Mouse (Mus musculus): ENCODE data around the gene Depdc5. TPM values are rescaled to one million over a fixed set of nuclear protein-coding genes. Genes with fewer than 3 reads are reported as not detected.
A peak's percentile ranks its signal among the peaks of the same experiment; 100 is the strongest.
"Not testable (repeated sequence)": the region's sequence is repeated elsewhere in the genome, so short reads cannot be mapped to it uniquely, and the experiment has no call there.

Gene Depdc5
- polyA plus RNA-seq, 1 experiment from 2014 or later: 3.0 TPM

DNA sequence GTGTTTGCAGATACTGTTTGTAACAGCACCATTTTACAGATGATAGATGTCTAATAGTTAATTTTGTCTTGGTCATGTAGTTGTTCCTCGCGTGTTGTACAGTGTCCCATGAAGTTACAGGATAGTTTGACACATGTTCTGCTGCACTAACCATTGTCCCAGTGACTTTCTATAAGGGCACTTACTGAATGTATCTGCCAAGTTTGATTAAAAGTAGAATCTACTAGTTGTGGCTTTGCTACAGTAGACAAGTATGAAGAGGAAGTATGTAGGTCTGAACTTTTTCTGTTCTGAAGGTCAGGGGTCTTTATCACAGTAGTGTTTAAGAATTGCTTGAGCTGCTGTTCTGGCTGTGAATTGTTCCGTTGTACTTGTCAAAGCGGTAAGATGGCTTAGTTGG is 159.8 kb downstream of the Depdc5 start:
- TF ChIP-seq CTCF (IDR thresholded peaks at IDR 0.05; ENCODE audit: low read depth) (no peak), EP300 (IDR thresholded peaks at IDR 0.05; ENCODE audit: low read depth) (no peak)
- H3K36me3 ChIP-seq (replicated peaks; ENCODE audit: insufficient read depth, low read length): peaks cover 44% of the 10 kb centered on the region
- WGBS (ENCODE audit: insufficient replicate concordance): 87% methylated on average over 4 of the region's 4 CpGs
- H3K4me2 ChIP-seq (ENCODE audit: low read depth, low read length): 0 out of 2 replicates have a peak overlapping the region, but pooled peaks have one; percentile 15
- ATAC-seq (no peak), DNase-seq (no peak)
- no peaks in the 10 kb centered on the region for H3K9me3 ChIP-seq (ENCODE audit: low read length)
- no peak overlapping the region for H3K9ac ChIP-seq (replicated peaks)
- H3K27me3 ChIP-seq (ENCODE audit: insufficient read depth, low read length): no peaks in the 10 kb centered on the region
- H3K4me1 ChIP-seq (ENCODE audit: insufficient read depth): peaks cover 35% of the 10 kb centered on the region
- no peak overlapping the region for H3K4me3 ChIP-seq (ENCODE audit: low read depth, low read length)
- H3K27ac ChIP-seq (ENCODE audit: low read depth): no peak overlapping the region

GRCm38 (mm10) chr5:33024474-33024873 is 161.0 kb downstream of the Depdc5 start:
- Histone ChIP-seq H3K4me3 (ENCODE audit: low read depth, low read length) (no peak overlapping the region), H3K9me3 (ENCODE audit: low read length) (no peaks in the 10 kb centered on the region), H3K27ac (ENCODE audit: low read depth) (no peak overlapping the region), H3K4me2 (ENCODE audit: low read depth, low read length) (no peak overlapping the region), H3K4me1 (ENCODE audit: insufficient read depth) (peaks cover 35% of the 10 kb centered on the region), H3K36me3 (replicated peaks; ENCODE audit: insufficient read depth, low read length) (peaks cover 46% of the 10 kb centered on the region), H3K27me3 (ENCODE audit: insufficient read depth, low read length) (no peaks in the 10 kb centered on the region), H3K9ac (replicated peaks) (no peak overlapping the region)
- no peak for DNase-seq
- TF ChIP-seq EP300 (IDR thresholded peaks at IDR 0.05; ENCODE audit: low read depth) (no peak), CTCF (IDR thresholded peaks at IDR 0.05; ENCODE audit: low read depth) (no peak)
- peak; percentile 74 for ATAC-seq
- WGBS (ENCODE audit: insufficient replicate concordance): 25% methylated on average over 5 of the region's 5 CpGs

DNA sequence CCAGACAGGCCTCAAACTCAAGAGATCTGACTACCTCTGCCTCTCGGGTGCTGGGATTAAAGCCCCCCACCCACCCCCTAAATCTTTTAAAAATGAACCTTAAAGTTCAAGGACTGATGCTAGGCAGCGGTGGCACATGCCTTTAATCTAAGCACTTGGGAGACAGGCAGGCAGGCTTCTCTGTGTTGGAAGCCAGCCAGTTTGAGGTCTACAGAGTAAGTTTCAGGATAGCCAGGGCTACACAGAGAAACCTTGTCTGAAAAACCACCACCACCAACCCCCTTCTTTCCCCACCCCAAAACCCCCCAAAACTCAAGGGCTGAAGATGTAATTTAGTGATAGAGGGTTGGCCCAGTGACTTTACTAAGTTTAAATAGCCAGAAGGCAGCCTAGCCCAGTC is 165.2 kb downstream of the Depdc5 start:
- H3K4me2 ChIP-seq (ENCODE audit: low read depth, low read length): no peak overlapping the region
- ATAC-seq (no peak), DNase-seq (no peak)
- no peaks in the 10 kb centered on the region for H3K9me3 ChIP-seq (ENCODE audit: low read length)
- no peak overlapping the region for H3K4me3 ChIP-seq (ENCODE audit: low read depth, low read length)
- H3K4me1 ChIP-seq (ENCODE audit: insufficient read depth): peaks cover 18% of the 10 kb centered on the region
- H3K36me3 ChIP-seq (replicated peaks; ENCODE audit: insufficient read depth, low read length): peaks cover 28% of the 10 kb centered on the region
- no peaks in the 10 kb centered on the region for H3K27me3 ChIP-seq (ENCODE audit: insufficient read depth, low read length)
- H3K27ac ChIP-seq (ENCODE audit: low read depth): no peak overlapping the region
- no peak overlapping the region for H3K9ac ChIP-seq (replicated peaks)
- 68% methylated on average over 2 of the region's 2 CpGs for WGBS (ENCODE audit: insufficient replicate concordance)
- TF ChIP-seq EP300 (IDR thresholded peaks at IDR 0.05; ENCODE audit: low read depth) (no peak), CTCF (IDR thresholded peaks at IDR 0.05; ENCODE audit: low read depth) (no peak)

DNA sequence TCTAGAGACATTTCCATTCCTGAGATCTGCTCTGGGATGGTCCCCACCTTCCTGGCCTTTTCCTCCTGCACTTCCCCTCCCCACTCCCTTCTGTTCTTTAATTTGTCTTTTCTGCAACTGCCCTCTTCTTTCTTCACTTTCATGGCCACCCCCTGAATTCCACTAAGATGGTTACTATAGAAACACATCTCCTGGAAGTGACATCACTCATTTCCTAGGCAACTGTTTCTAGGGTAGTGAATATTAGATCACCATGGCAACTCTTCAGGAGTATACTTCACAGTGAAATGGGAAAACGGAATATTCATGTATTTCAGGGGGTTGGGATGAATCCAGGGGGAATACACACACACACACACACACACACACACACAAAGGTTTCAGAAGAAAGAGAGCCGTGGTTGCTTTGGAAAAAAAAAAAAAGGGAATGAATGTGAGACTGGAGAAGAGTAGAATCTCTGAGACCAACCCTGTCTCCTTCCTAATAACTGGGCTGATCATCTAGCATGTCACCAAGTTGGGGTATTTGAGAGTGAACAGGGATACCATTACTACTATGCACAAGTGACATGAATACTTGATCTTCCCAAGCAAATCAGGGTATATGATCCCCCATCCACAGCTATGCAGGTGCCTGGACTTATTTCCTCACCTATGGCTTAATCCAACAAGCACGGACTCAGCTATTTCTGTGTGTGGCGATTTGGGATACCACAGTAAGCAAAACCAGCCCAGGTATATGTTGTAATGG is 167.1 kb downstream of the Depdc5 start:
- H3K9me3 ChIP-seq (ENCODE audit: low read length): no peaks in the 10 kb centered on the region
- H3K9ac ChIP-seq (replicated peaks): no peak overlapping the region
- 66% methylated on average over 4 of the region's 4 CpGs for WGBS (ENCODE audit: insufficient replicate concordance)
- TF ChIP-seq EP300 (IDR thresholded peaks at IDR 0.05; ENCODE audit: low read depth): no peak
- no peak for TF ChIP-seq CTCF (IDR thresholded peaks at IDR 0.05; ENCODE audit: low read depth)
- H3K4me3 ChIP-seq (ENCODE audit: low read depth, low read length): no peak overlapping the region
- no peaks in the 10 kb centered on the region for H3K27me3 ChIP-seq (ENCODE audit: insufficient read depth, low read length)
- DNase-seq (no peak), ATAC-seq (no peak)
- H3K36me3 ChIP-seq (replicated peaks; ENCODE audit: insufficient read depth, low read length): peaks cover 14% of the 10 kb centered on the region
- H3K27ac ChIP-seq (ENCODE audit: low read depth): no peak overlapping the region
- no peak overlapping the region for H3K4me2 ChIP-seq (ENCODE audit: low read depth, low read length)
- H3K4me1 ChIP-seq (ENCODE audit: insufficient read depth): 0 out of 2 replicates have a peak, but pooled peaks cover 8% of the 10 kb centered on the region

DNA sequence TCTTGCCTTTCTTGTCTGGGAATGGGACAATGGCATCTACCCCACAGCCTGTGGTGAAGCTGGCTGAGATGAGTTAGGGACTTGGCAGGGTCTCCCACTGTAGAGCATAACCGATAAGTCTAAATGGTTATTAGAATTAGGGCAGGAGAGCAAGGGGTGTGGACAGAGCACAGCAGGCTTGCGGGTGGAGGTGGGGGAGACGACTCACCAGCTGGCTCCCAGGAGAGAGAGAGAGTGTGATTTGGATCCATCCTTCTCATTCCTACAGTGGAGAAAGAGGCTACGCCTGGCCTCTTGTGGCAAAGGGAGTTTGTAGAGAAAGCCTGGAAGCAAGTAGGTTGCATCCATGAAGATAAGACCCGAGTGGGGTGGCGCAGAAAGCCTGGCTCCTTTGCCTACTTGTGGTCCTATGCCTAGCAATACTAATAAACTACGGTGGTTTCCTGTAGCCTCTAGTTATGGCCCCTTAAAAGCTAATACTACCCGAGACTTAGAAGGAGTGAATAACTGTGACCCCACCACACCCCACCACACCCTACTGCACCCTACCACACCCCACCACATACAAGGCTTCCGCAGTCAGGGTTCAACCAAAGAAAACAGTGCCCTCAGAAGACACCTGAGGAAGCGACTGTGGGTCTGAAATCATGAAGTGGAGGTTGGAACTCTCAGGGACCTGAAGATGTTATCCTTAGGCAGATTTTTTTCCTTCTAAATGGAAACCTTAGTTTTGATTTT is 168.7 kb downstream of the Depdc5 start:
- Histone ChIP-seq H3K36me3 (replicated peaks; ENCODE audit: insufficient read depth, low read length) (peaks cover 9% of the 10 kb centered on the region), H3K4me2 (ENCODE audit: low read depth, low read length) (peak overlapping the region; percentile 43), H3K9me3 (ENCODE audit: low read length) (no peaks in the 10 kb centered on the region), H3K4me3 (ENCODE audit: low read depth, low read length) (no peak overlapping the region), H3K4me1 (ENCODE audit: insufficient read depth) (0 out of 2 replicates have a peak, but pooled peaks cover 8% of the 10 kb centered on the region), H3K9ac (replicated peaks) (no peak overlapping the region), H3K27ac (ENCODE audit: low read depth) (no peak overlapping the region), H3K27me3 (ENCODE audit: insufficient read depth, low read length) (no peaks in the 10 kb centered on the region)
- WGBS (ENCODE audit: insufficient replicate concordance): 63% methylated on average over 10 of the region's 10 CpGs
- ATAC-seq: 0 out of 2 replicates have a peak, but pooled peaks have one; percentile 31
- DNase-seq: no peak
- TF ChIP-seq EP300 (IDR thresholded peaks at IDR 0.05; ENCODE audit: low read depth): no peak
- TF ChIP-seq CTCF (IDR thresholded peaks at IDR 0.05; ENCODE audit: low read depth): no peak

- H3K4me3 ChIP-seq (ENCODE audit: low read depth, low read length): no peak overlapping the region
- WGBS (ENCODE audit: insufficient replicate concordance): 3% methylated on average over 4 of the region's 4 CpGs
- peaks cover 5% of the 10 kb centered on the region; the same call in 1 of the 2 replicates for H3K36me3 ChIP-seq (replicated peaks; ENCODE audit: insufficient read depth, low read length)
- ATAC-seq: peak; percentile 87
- DNase-seq: peak; percentile 92
- TF ChIP-seq CTCF (IDR thresholded peaks at IDR 0.05; ENCODE audit: low read depth) (peak; percentile 98), EP300 (IDR thresholded peaks at IDR 0.05; ENCODE audit: low read depth) (peak; percentile 90)
- no peak overlapping the region for H3K27ac ChIP-seq (ENCODE audit: low read depth)
- no peaks in the 10 kb centered on the region for H3K9me3 ChIP-seq (ENCODE audit: low read length)
- 0 out of 2 replicates have a peak overlapping the region, but pooled peaks have one; percentile 7 for H3K4me2 ChIP-seq (ENCODE audit: low read depth, low read length)
- no peaks in the 10 kb centered on the region for H3K27me3 ChIP-seq (ENCODE audit: insufficient read depth, low read length)
- 0 out of 2 replicates have a peak, but pooled peaks cover 8% of the 10 kb centered on the region for H3K4me1 ChIP-seq (ENCODE audit: insufficient read depth)
- no peak overlapping the region for H3K9ac ChIP-seq (replicated peaks)
Observed at GRCm38 (mm10) chr5:33033121-33033520, 169.6 kb downstream of the Depdc5 start.

- not testable (repeated sequence) for H3K4me3 ChIP-seq (ENCODE audit: low read depth, low read length); H3K27ac ChIP-seq (ENCODE audit: low read depth); H3K27me3 ChIP-seq (ENCODE audit: insufficient read depth, low read length); H3K9me3 ChIP-seq (ENCODE audit: low read length); DNase-seq; H3K4me2 ChIP-seq (ENCODE audit: low read depth, low read length); H3K36me3 ChIP-seq (replicated peaks; ENCODE audit: insufficient read depth, low read length); H3K4me1 ChIP-seq (ENCODE audit: insufficient read depth); H3K9ac ChIP-seq (replicated peaks)
- WGBS (ENCODE audit: insufficient replicate concordance): 39% methylated on average over 8 of the region's 8 CpGs
- peak; percentile 32; the same call in 1 of the 2 replicates for ATAC-seq
Observed at GRCm38 (mm10) chr5:33033633-33034032, 170.1 kb downstream of the Depdc5 start.
